Mouse (Mus musculus) MEL (cell line): ENCODE measurements around the gene Cmya5. TPM values are rescaled to one million over a fixed set of nuclear protein-coding genes. Genes with fewer than 3 reads are reported as not detected.

Experiments
- DNase-seq: peaks from one replicate; pipeline ENCODE4 v3.0.0; 2011; ENCODE audit warnings: low read depth, low spot score
- H3K27ac ChIP-seq: 2 replicates; pipeline ENCODE4 v1.5.1; 2012; ENCODE audit warnings: low read depth, mild to moderate bottlenecking, control low read depth, low read length, moderate library complexity; ENCODE audit not compliant: control insufficient read depth
- H3K27me3 ChIP-seq, 2 experiments: fragments of 150-350 bp in 1 of 2; sonication (generic) in 1 of 2; 2 replicates each; pipeline ENCODE4 v1.6.1; 2012; ENCODE audit warnings: low read length in 2 of 2, mild to moderate bottlenecking in 2 of 2, improper control_type of control experiment in 1 of 2, moderate library complexity in 1 of 2; ENCODE audit not compliant: insufficient read depth in 2 of 2, control insufficient read depth in 1 of 2
- H3K36me3 ChIP-seq, 2 experiments: 2 replicates each; pipeline ENCODE4 v1.6.1; 2012 to 2014; ENCODE audit warnings: low read length in 2 of 2, improper control_type of control experiment in 1 of 2, inconsistent platforms in 1 of 2, mild to moderate bottlenecking in 1 of 2; ENCODE audit not compliant: insufficient read depth in 2 of 2, control insufficient read depth in 1 of 2
- H3K4me1 ChIP-seq, 2 experiments: fragments of 150-350 bp in 1 of 2; sonication (generic) in 1 of 2; 2 replicates each; pipeline ENCODE4 v1.6.1; 2012; ENCODE audit warnings: low read length in 2 of 2, improper control_type of control experiment in 1 of 2, mild to moderate bottlenecking in 1 of 2; ENCODE audit not compliant: insufficient read depth in 2 of 2, control insufficient read depth in 1 of 2
- H3K4me3 ChIP-seq, 2 experiments: fragments of 150-350 bp in 1 of 2; sonication (generic) in 1 of 2; 2 replicates each; pipeline ENCODE4 v1.5.1; 2012; ENCODE audit warnings: low read depth in 2 of 2, low read length in 2 of 2, mild to moderate bottlenecking in 2 of 2, moderate library complexity in 2 of 2, control low read depth in 1 of 2, improper control_type of control experiment in 1 of 2; ENCODE audit not compliant: control insufficient read depth in 1 of 2, insufficient read depth in 1 of 2
- H3K79me2 ChIP-seq: 2 replicates; pipeline ENCODE4 v1.6.1; 2012; ENCODE audit warnings: mild to moderate bottlenecking, low read length, moderate library complexity; ENCODE audit not compliant: control insufficient read depth, poor library complexity, insufficient read depth
- H3K9ac ChIP-seq: 2 replicates; pipeline ENCODE4 v1.6.1; 2012; ENCODE audit warnings: low read depth, mild to moderate bottlenecking, control low read depth, low read length, moderate library complexity; ENCODE audit not compliant: control insufficient read depth, poor library complexity, severe bottlenecking
- H3K9me3 ChIP-seq: fragments of 150-350 bp; sonication (generic); replicated peaks from 2 replicates; pipeline ENCODE4 v1.6.1; 2012; ENCODE audit warnings: mild to moderate bottlenecking, low read length, improper control_type of control experiment, moderate library complexity; ENCODE audit not compliant: insufficient read depth
- CHD1 ChIP-seq: IDR thresholded peaks from 2 replicates; pipeline ENCODE4 v1.6.1; 2012; ENCODE audit warnings: low read depth, mild to moderate bottlenecking, inconsistent platforms, low read length, improper control_type of control experiment
- CHD2 ChIP-seq: IDR thresholded peaks from 2 replicates; pipeline ENCODE4 v1.6.1; 2011; ENCODE audit warnings: low read length, improper control_type of control experiment
- CTCF ChIP-seq, 3 experiments: IDR thresholded peaks in 2 of 3; conservative IDR thresholded peaks in 1 of 3; 2 replicates each; pipeline ENCODE4 v1.5.1; 2011 to 2012; ENCODE audit warnings: low read length in 3 of 3, low read depth in 2 of 3, mild to moderate bottlenecking in 2 of 3, improper control_type of control experiment in 1 of 3, inconsistent platforms in 1 of 3, mixed read lengths in 1 of 3, moderate library complexity in 1 of 3; ENCODE audit not compliant: control insufficient read depth in 1 of 3, insufficient read depth in 1 of 3, poor library complexity in 1 of 3, severe bottlenecking in 1 of 3
- ELF1 ChIP-seq: IDR thresholded peaks from 2 replicates; pipeline ENCODE4 v1.6.1; 2014; ENCODE audit warnings: low read depth, mild to moderate bottlenecking, inconsistent platforms, low read length, improper control_type of control experiment, moderate library complexity
- EP300 ChIP-seq, 2 experiments: IDR thresholded peaks; 2 replicates each; pipeline ENCODE4 v1.6.1; 2011; ENCODE audit warnings: improper control_type of control experiment in 2 of 2, low read length in 2 of 2, low read depth in 1 of 2, mild to moderate bottlenecking in 1 of 2
- GABPA ChIP-seq: IDR thresholded peaks from 2 replicates; pipeline ENCODE4 v1.6.1; 2012; ENCODE audit warnings: low read depth, mild to moderate bottlenecking, inconsistent platforms, low read length, improper control_type of control experiment, moderate library complexity
- GATA1 ChIP-seq: IDR thresholded peaks from 2 replicates; pipeline ENCODE4 v1.6.1; 2011; ENCODE audit warnings: low read depth, low read length, improper control_type of control experiment
- KAT2A ChIP-seq: conservative IDR thresholded peaks from 2 replicates; pipeline ENCODE4 v1.6.1; 2012; ENCODE audit warnings: low read depth, low read length, improper control_type of control experiment, inconsistent platforms
- MAFK ChIP-seq: IDR thresholded peaks from 2 replicates; pipeline ENCODE4 v1.6.1; 2011; ENCODE audit warnings: low read depth, mild to moderate bottlenecking, low read length, improper control_type of control experiment, borderline replicate concordance
- MAX ChIP-seq: IDR thresholded peaks from 2 replicates; pipeline ENCODE4 v1.6.1; 2011; ENCODE audit warnings: low read length, improper control_type of control experiment
- MEF2A ChIP-seq: IDR thresholded peaks from 2 replicates; pipeline ENCODE4 v1.6.1; 2014; ENCODE audit warnings: low read depth, mild to moderate bottlenecking, inconsistent platforms, low read length, improper control_type of control experiment; ENCODE audit not compliant: poor library complexity, insufficient replicate concordance, severe bottlenecking; ENCODE audit errors: extremely low read depth
- MYC ChIP-seq: IDR thresholded peaks from 2 replicates; pipeline ENCODE4 v1.6.1; 2011; ENCODE audit warnings: low read depth, mild to moderate bottlenecking, low read length, improper control_type of control experiment, moderate library complexity
- POLR2A ChIP-seq, 2 experiments: IDR thresholded peaks; 2 replicates each; pipeline ENCODE4 v1.6.1; 2011 to 2012; ENCODE audit warnings: low read length in 2 of 2, mild to moderate bottlenecking in 2 of 2, control low read depth in 1 of 2, improper control_type of control experiment in 1 of 2, low read depth in 1 of 2, moderate library complexity in 1 of 2; ENCODE audit not compliant: control insufficient read depth in 1 of 2, insufficient read depth in 1 of 2, poor library complexity in 1 of 2
- POLR2AphosphoS5 ChIP-seq: IDR thresholded peaks from 2 replicates; pipeline ENCODE4 v1.6.1; 2012; ENCODE audit warnings: low read depth, borderline replicate concordance, mild to moderate bottlenecking, inconsistent platforms, low read length, moderate library complexity, mixed read lengths
- RAD21 ChIP-seq: IDR thresholded peaks from 2 replicates; pipeline ENCODE4 v1.6.1; 2011; ENCODE audit warnings: mild to moderate bottlenecking, low read depth, low read length, improper control_type of control experiment
- RCOR1 ChIP-seq: IDR thresholded peaks from 2 replicates; pipeline ENCODE4 v1.6.1; 2012; ENCODE audit warnings: low read depth, mild to moderate bottlenecking, inconsistent platforms, low read length, improper control_type of control experiment
- TCF12 ChIP-seq: IDR thresholded peaks from 2 replicates; pipeline ENCODE4 v1.6.1; 2014; ENCODE audit warnings: low read depth, mild to moderate bottlenecking, inconsistent platforms, low read length, improper control_type of control experiment, moderate library complexity
- UBTF ChIP-seq: IDR thresholded peaks from 2 replicates; pipeline ENCODE4 v1.6.1; 2012; ENCODE audit warnings: low read depth, mild to moderate bottlenecking, inconsistent platforms, low read length, improper control_type of control experiment, moderate library complexity, borderline replicate concordance; ENCODE audit not compliant: insufficient read depth
- USF1 ChIP-seq: IDR thresholded peaks from 2 replicates; pipeline ENCODE4 v1.6.1; 2014; ENCODE audit warnings: low read depth, mild to moderate bottlenecking, inconsistent platforms, low read length, improper control_type of control experiment, moderate library complexity
- USF2 ChIP-seq, 2 experiments: IDR thresholded peaks; 2 replicates each; pipeline ENCODE4 v1.6.1; 2011 to 2012; ENCODE audit warnings: improper control_type of control experiment in 2 of 2, low read length in 2 of 2, borderline replicate concordance in 1 of 2, inconsistent platforms in 1 of 2, low read depth in 1 of 2, mild to moderate bottlenecking in 1 of 2; ENCODE audit not compliant: insufficient read depth in 1 of 2
- ZC3H11A ChIP-seq: IDR thresholded peaks from 2 replicates; pipeline ENCODE4 v1.6.1; 2012; ENCODE audit warnings: low read depth, mild to moderate bottlenecking, inconsistent platforms, low read length, improper control_type of control experiment
- ZNF384 ChIP-seq: IDR thresholded peaks from 2 replicates; pipeline ENCODE4 v1.6.1; 2012; ENCODE audit warnings: low read depth, mild to moderate bottlenecking, inconsistent platforms, low read length, improper control_type of control experiment
- polyA plus RNA-seq, 2 experiments: library from polyadenylated mRNA; stranded (reverse) in 1 of 2; unstranded in 1 of 2; fragments of >175 nt in 1 of 2; fragments of >200 nt in 1 of 2; gene quantifications; 2 replicates each; pipeline versions ENCODE4 v1.2.1 to v1.2.4; 2012; ENCODE audit warnings: low replicate concordance in 2 of 2, low read depth in 1 of 2; ENCODE audit not compliant: insufficient read length in 2 of 2, insufficient read depth in 1 of 2, missing spikeins in 1 of 2
- total RNA-seq: library from RNA; depleted of rRNA; stranded (reverse); fragments of 300-350 nt; gene quantifications from 2 replicates; pipeline ENCODE4 v1.2.3, GENCODE M21; 2012

Gene Cmya5
- total and polyA plus RNA-seq, 3 experiments, result under 0.01 TPM; not detected in 2

GRCm38 (mm10) chr13:93074147-93074641 lies 70.3 kb downstream of the Cmya5 start (continued):
- TF ChIP-seq ELF1 (no peak), POLR2AphosphoS5 (no peak), MYC (no peak), MAFK (no peak), UBTF (no peak)

DNA sequence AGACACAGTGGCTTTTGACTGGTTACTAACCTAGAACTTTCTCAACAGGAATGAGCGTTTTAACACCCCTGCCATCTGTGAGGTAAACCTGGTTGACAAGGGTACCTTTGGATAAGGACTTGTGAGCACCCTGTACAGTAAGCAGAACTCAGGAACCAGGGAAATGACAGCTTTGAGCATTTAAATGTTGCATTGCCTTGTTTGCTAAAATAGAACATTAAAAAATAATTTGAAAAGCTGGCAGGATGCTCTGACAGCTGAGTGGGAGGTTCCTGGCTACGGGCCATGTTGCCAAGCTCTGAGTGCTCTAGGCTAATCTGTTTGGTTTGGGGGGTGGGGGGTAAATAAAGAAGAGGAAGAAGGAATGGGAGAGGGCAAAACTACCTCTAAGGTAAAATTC lies 70.9 kb downstream of the Cmya5 start:
- Histone ChIP-seq H3K4me3 (no peak overlapping the region), H3K27me3 (no peaks in the 10 kb centered on the region), H3K4me1 (no peaks in the 10 kb centered on the region), H3K27ac (no peak overlapping the region), H3K36me3 (no peaks in the 10 kb centered on the region), H3K9me3 (no peaks in the 10 kb centered on the region), H3K9ac (no peak overlapping the region), H3K79me2 (no peaks in the 10 kb centered on the region)
- TF ChIP-seq CHD2, result no peak
- TF ChIP-seq USF2 (IDR thresholded peaks at IDR 0.05; ENCODE audit: borderline replicate concordance in 1 of 2, insufficient read depth in 1 of 2, low read depth in 1 of 2, low read length in 2 of 2), result no peak
- no peak for TF ChIP-seq ZC3H11A
- no peak for TF ChIP-seq EP300 (IDR thresholded peaks at IDR 0.05; ENCODE audit: low read depth in 1 of 2, low read length in 2 of 2)
- TF ChIP-seq KAT2A, result no peak
- no peak for TF ChIP-seq POLR2AphosphoS5
- TF ChIP-seq ZNF384, result no peak
- no peak for TF ChIP-seq MAFK
- no peak for TF ChIP-seq RCOR1
- TF ChIP-seq POLR2A (IDR thresholded peaks at IDR 0.05; ENCODE audit: control insufficient read depth in 1 of 2, insufficient read depth in 1 of 2, low read depth in 1 of 2, low read length in 2 of 2, poor library complexity in 1 of 2), result no peak
- TF ChIP-seq RAD21, result no peak
- no peak for TF ChIP-seq USF1
- TF ChIP-seq CHD1, result no peak
- no peak for TF ChIP-seq GABPA
- TF ChIP-seq MAX, result no peak
- TF ChIP-seq MEF2A, result no peak
- TF ChIP-seq GATA1, result no peak
- no peak for TF ChIP-seq TCF12
- TF ChIP-seq CTCF (IDR thresholded peaks at IDR 0.05 in 2 of 3, conservative IDR thresholded peaks at IDR 0.05 in 1 of 3; ENCODE audit: control insufficient read depth in 1 of 3, insufficient read depth in 1 of 3, low read depth in 2 of 3, low read length in 3 of 3, poor library complexity in 1 of 3, severe bottlenecking in 1 of 3), result no peak
- no peak for DNase-seq
